8 mouse cellular contexts compared by ENCODE assay signal in genomic region chr7:120103019-120103567, GRCm38 (mm10). TPM values are rescaled to one million over a fixed set of nuclear protein-coding genes. Genes with fewer than 3 reads are reported as not detected.
A peak's percentile ranks its signal among the peaks of the same experiment; 100 is the strongest.
DNase-seq lines count a peak whose midpoint lies in the region; ATAC-seq and TF ChIP-seq lines count a peak whose summit lies in the region.

No protein-coding gene starts in this region.

- TF ChIP-seq POLR2A in testis, adult 2 months (IDR thresholded peaks at IDR 0.05; ENCODE audit: control insufficient read depth, low read depth, low read length) = 0 out of 2 replicates have a peak, but pooled peaks have one; percentile 36

- H3K4me3 ChIP-seq in heart, embryonic 14.5 days (ENCODE audit: control insufficient read depth in 1 of 2, insufficient read depth in 1 of 2, low read depth in 1 of 2, low read length in 2 of 2) = peak overlapping the region; percentile 76 to 94
- H3K4me3 ChIP-seq in kidney, postnatal 0 days (replicated peaks; ENCODE audit: low read depth, low read length) = peak overlapping the region; percentile 85
- peak overlapping the region; percentile 76 for H3K4me3 ChIP-seq in testis, adult 2 months (ENCODE audit: control insufficient read depth, low read depth, low read length)

- H3K27ac ChIP-seq in heart, embryonic 14.5 days (replicated peaks in 1 of 2; ENCODE audit: control insufficient read depth in 1 of 2, insufficient read depth in 1 of 2, low read depth in 2 of 2, low read length in 2 of 2) = no peak overlapping the region
- no peak overlapping the region for H3K27ac ChIP-seq in kidney, postnatal 0 days
- H3K27ac ChIP-seq in testis, adult 2 months (ENCODE audit: control insufficient read depth, insufficient read depth, low read depth, low read length) = peak overlapping the region; percentile 80

- H3K9me3 ChIP-seq in heart, embryonic 14.5 days (ENCODE audit: control insufficient read depth, low read length) = no peaks in the 10 kb centered on the region
- no peaks in the 10 kb centered on the region for H3K9me3 ChIP-seq in kidney, postnatal 0 days (replicated peaks; ENCODE audit: low read length)

- 0 out of 2 replicates have a peak, but pooled peaks cover 9% of the 10 kb centered on the region for H3K36me3 ChIP-seq in heart, embryonic 14.5 days (ENCODE audit: control insufficient read depth, insufficient read depth, low read length)
- H3K36me3 ChIP-seq in kidney, postnatal 0 days (ENCODE audit: insufficient read depth, low read length) = no peaks in the 10 kb centered on the region
- H3K36me3 ChIP-seq in testis, adult 2 months (ENCODE audit: control insufficient read depth, insufficient read depth, low read length) = no peaks in the 10 kb centered on the region

- peaks cover 6 to 23% of the 10 kb centered on the region in 2 experiments for H3K4me1 ChIP-seq in heart, embryonic 14.5 days (ENCODE audit: control insufficient read depth in 2 of 2, insufficient read depth in 2 of 2, low read length in 2 of 2)
- peaks cover 4% of the 10 kb centered on the region; the same call in 1 of the 2 replicates for H3K4me1 ChIP-seq in kidney, postnatal 0 days (replicated peaks; ENCODE audit: insufficient read depth, low read length)
- H3K4me1 ChIP-seq in testis, adult 2 months (ENCODE audit: control insufficient read depth, insufficient read depth, low read length) = peaks cover 18% of the 10 kb centered on the region

- no peaks in the 10 kb centered on the region for H3K27me3 ChIP-seq in heart, embryonic 14.5 days (ENCODE audit: control insufficient read depth, insufficient read depth, low read length)
- H3K27me3 ChIP-seq in kidney, postnatal 0 days (ENCODE audit: insufficient read depth, low read length) = no peaks in the 10 kb centered on the region
- no peaks in the 10 kb centered on the region for H3K27me3 ChIP-seq in testis, adult 2 months (ENCODE audit: control insufficient read depth, insufficient read depth, low read length)

- TF ChIP-seq CTCF in kidney, postnatal 0 days (IDR thresholded peaks at IDR 0.05; ENCODE audit: low read depth) = no peak
- no peak for TF ChIP-seq CTCF in testis, adult 2 months (IDR thresholded peaks at IDR 0.05; ENCODE audit: control insufficient read depth, insufficient read depth, insufficient replicate concordance, low read depth, low read length)

- 5% methylated on average over 25 of the region's 25 CpGs for WGBS in heart, embryonic 14.5 days
- 5% methylated on average over 25 of the region's 25 CpGs for WGBS in kidney, postnatal 0 days

- H3K4me2 ChIP-seq in heart, embryonic 14.5 days (ENCODE audit: low read length) = peak overlapping the region; percentile 99
- peak overlapping the region; percentile 83 for H3K4me2 ChIP-seq in kidney, postnatal 0 days (ENCODE audit: low read length)

- no peak for ATAC-seq in heart, embryonic 14.5 days (ENCODE audit: insufficient number of reproducible peaks, insufficient read depth, low FRiP score, low read depth)
- ATAC-seq in kidney, postnatal 0 days (replicated peaks; ENCODE audit: low FRiP score, low read depth) = no peak

- peak overlapping the region; percentile 78 for H3K9ac ChIP-seq in heart, embryonic 14.5 days (ENCODE audit: low read length)
- H3K9ac ChIP-seq in kidney, postnatal 0 days (ENCODE audit: low read depth, low read length) = peak overlapping the region; percentile 73

- DNase-seq in ovary, adult 18-20 months (ENCODE audit: low spot score) = peak; percentile 37
- no peak for DNase-seq in ovary, postnatal 10 days (ENCODE audit: low spot score)
- DNase-seq in embryo, embryonic 10 days (ENCODE audit: low spot score) = peak; percentile 41
- peak; percentile 31 for DNase-seq in kidney, postnatal 0 days (ENCODE audit: low spot score)
- peak; percentile 60 for DNase-seq in lung, postnatal 25 days (ENCODE audit: low spot score)
- no peak for DNase-seq in right cerebral cortex, adult 18-20 months

RNA-seq across cellular contexts. Expression of gene Tmem159, which starts 0.9 kb away (rescaled TPM):
- 24.4 and 25.1 TPM in 2 replicates for polyA plus RNA-seq in heart, embryonic 14.5 days (2014; fragmentation: Nextera tagmentation; extraction: Ambion mirVana)
- polyA plus RNA-seq in kidney, postnatal 0 days (2015; fragmentation: Nextera tagmentation; extraction: Ambion mirVana) = 43.3 and 43.4 TPM in 2 replicates
- polyA plus RNA-seq in testis, adult 2 months (2012; rRNA removed) = 6.6 and 8.0 TPM in 2 replicates

RNA-seq across cellular contexts. Expression of gene Dnah3, which starts 8.0 kb away (rescaled TPM):
- polyA plus RNA-seq in heart, embryonic 14.5 days (2014; fragmentation: Nextera tagmentation; extraction: Ambion mirVana) = not detected in 2 replicates
- polyA plus RNA-seq in kidney, postnatal 0 days (2015; fragmentation: Nextera tagmentation; extraction: Ambion mirVana) = 0.01 TPM in 2 replicates
- polyA plus RNA-seq in testis, adult 2 months (2012; rRNA removed) = 31.7 and 34.6 TPM in 2 replicates

RNA-seq across cellular contexts. Expression of gene Zp2, which starts 42.0 kb away (rescaled TPM):
- not detected in 2 replicates for polyA plus RNA-seq in heart, embryonic 14.5 days (2014; fragmentation: Nextera tagmentation; extraction: Ambion mirVana)
- 0.06 TPM in 1 of 2 replicates, not detected in the other for polyA plus RNA-seq in kidney, postnatal 0 days (2015; fragmentation: Nextera tagmentation; extraction: Ambion mirVana)
- not detected in 2 replicates for polyA plus RNA-seq in testis, adult 2 months (2012; rRNA removed)

Comparison
In these comparisons a context has a peak if more than half of its experiments do, and no peak if none do; other contexts are left out.
1. DNase-seq: peak in ovary, adult 18-20 months (single experiment), embryo, embryonic 10 days (single experiment), kidney, postnatal 0 days (single experiment) and lung, postnatal 25 days (single experiment); none in ovary, postnatal 10 days (single experiment) and right cerebral cortex, adult 18-20 months (single experiment).
2. RNA of gene Dnah3, which starts 8.0 kb away (polyA plus RNA-seq): 31.7 to 34.6 TPM in testis, adult 2 months; 0.01 TPM in kidney, postnatal 0 days and not detected in heart, embryonic 14.5 days; every median in the first group is over 10 times any median in the second.
3. Peak in every context shown above with its lines, with median percentiles within 50 percentile points of each other: H3K4me3 ChIP-seq.